Mouse (Mus musculus): Measurements from ENCODE around the gene Iqgap2. TPM values are rescaled to one million over a fixed set of nuclear protein-coding genes. Genes with fewer than 3 reads are reported as not detected.
A peak's percentile ranks its signal among the peaks of the same experiment; 100 is the strongest.

The Iqgap2 gene
- polyA plus RNA-seq, 1 experiment, result 8.9 TPM

- Histone ChIP-seq H3K27ac (ENCODE audit: insufficient read depth, low read length) (no peak overlapping the region), H3K4me3 (ENCODE audit: insufficient read depth, low read length) (no peak overlapping the region), H3K4me1 (ENCODE audit: control insufficient read depth, insufficient read depth, low read length) (peaks cover 2% of the 10 kb centered on the region; the same call in 1 of the 2 replicates)
- no peak for TF ChIP-seq POLR2A (IDR thresholded peaks at IDR 0.05; ENCODE audit: extremely low read depth, insufficient read depth, low read length)
- no peak for TF ChIP-seq CTCF (IDR thresholded peaks at IDR 0.05; ENCODE audit: extremely low read depth, insufficient read depth, low read length)
Observed at GRCm38 (mm10) chr13:95747101-95747500, 144.6 kb downstream of the Iqgap2 start.

GRCm38 (mm10) chr13:95746509-95746908, 145.2 kb downstream of the Iqgap2 start:
- Histone ChIP-seq H3K4me3 (ENCODE audit: insufficient read depth, low read length) (no peak overlapping the region), H3K4me1 (ENCODE audit: control insufficient read depth, insufficient read depth, low read length) (peaks cover 2% of the 10 kb centered on the region; the same call in 1 of the 2 replicates), H3K27ac (ENCODE audit: insufficient read depth, low read length) (no peak overlapping the region)
- no peak for TF ChIP-seq POLR2A (IDR thresholded peaks at IDR 0.05; ENCODE audit: extremely low read depth, insufficient read depth, low read length)
- TF ChIP-seq CTCF (IDR thresholded peaks at IDR 0.05; ENCODE audit: extremely low read depth, insufficient read depth, low read length), result peak; percentile 43

GRCm38 (mm10) chr13:95745451-95745850, 146.3 kb downstream of the Iqgap2 start:
- H3K4me3 ChIP-seq (ENCODE audit: insufficient read depth, low read length), result no peak overlapping the region
- H3K4me1 ChIP-seq (ENCODE audit: control insufficient read depth, insufficient read depth, low read length), result peaks cover 2% of the 10 kb centered on the region; the same call in 1 of the 2 replicates
- TF ChIP-seq CTCF (IDR thresholded peaks at IDR 0.05; ENCODE audit: extremely low read depth, insufficient read depth, low read length) (no peak), POLR2A (IDR thresholded peaks at IDR 0.05; ENCODE audit: extremely low read depth, insufficient read depth, low read length) (no peak)
- H3K27ac ChIP-seq (ENCODE audit: insufficient read depth, low read length), result no peak overlapping the region

GRCm38 (mm10) chr13:95742881-95743466, 148.7 kb downstream of the Iqgap2 start:
- Histone ChIP-seq H3K27ac (ENCODE audit: insufficient read depth, low read length) (no peak overlapping the region), H3K4me1 (ENCODE audit: control insufficient read depth, insufficient read depth, low read length) (peaks cover 2% of the 10 kb centered on the region; the same call in 1 of the 2 replicates), H3K4me3 (ENCODE audit: insufficient read depth, low read length) (no peak overlapping the region)
- no peak for TF ChIP-seq POLR2A (IDR thresholded peaks at IDR 0.05; ENCODE audit: extremely low read depth, insufficient read depth, low read length)
- no peak for TF ChIP-seq CTCF (IDR thresholded peaks at IDR 0.05; ENCODE audit: extremely low read depth, insufficient read depth, low read length)

- TF ChIP-seq CTCF (IDR thresholded peaks at IDR 0.05; ENCODE audit: extremely low read depth, insufficient read depth, low read length), result no peak
- TF ChIP-seq POLR2A (IDR thresholded peaks at IDR 0.05; ENCODE audit: extremely low read depth, insufficient read depth, low read length), result no peak
- H3K27ac ChIP-seq (ENCODE audit: insufficient read depth, low read length), result no peak overlapping the region
- H3K4me1 ChIP-seq (ENCODE audit: control insufficient read depth, insufficient read depth, low read length), result peaks cover 2% of the 10 kb centered on the region; the same call in 1 of the 2 replicates
- H3K4me3 ChIP-seq (ENCODE audit: insufficient read depth, low read length), result no peak overlapping the region
Observed at GRCm38 (mm10) chr13:95741813-95742689, 149.7 kb downstream of the Iqgap2 start.

- TF ChIP-seq POLR2A (IDR thresholded peaks at IDR 0.05; ENCODE audit: extremely low read depth, insufficient read depth, low read length) (no peak), CTCF (IDR thresholded peaks at IDR 0.05; ENCODE audit: extremely low read depth, insufficient read depth, low read length) (peak; percentile 32; the same call in 1 of the 2 replicates)
Observed at GRCm38 (mm10) chr13:95739651-95740050, 152.1 kb downstream of the Iqgap2 start.

GRCm38 (mm10) chr13:95730491-95730890, 161.2 kb downstream of the Iqgap2 start:
- Histone ChIP-seq H3K4me3 (ENCODE audit: insufficient read depth, low read length) (no peak overlapping the region), H3K4me1 (ENCODE audit: control insufficient read depth, insufficient read depth, low read length) (no peaks in the 10 kb centered on the region), H3K27ac (ENCODE audit: insufficient read depth, low read length) (no peak overlapping the region)
- no peak for TF ChIP-seq POLR2A (IDR thresholded peaks at IDR 0.05; ENCODE audit: extremely low read depth, insufficient read depth, low read length)
- no peak for TF ChIP-seq CTCF (IDR thresholded peaks at IDR 0.05; ENCODE audit: extremely low read depth, insufficient read depth, low read length)

More at GRCm38 (mm10) chr13:95739651-95740050, 152.1 kb downstream of the Iqgap2 start:
- H3K4me1 ChIP-seq (ENCODE audit: control insufficient read depth, insufficient read depth, low read length), result peaks cover 2% of the 10 kb centered on the region; the same call in 1 of the 2 replicates
- no peak overlapping the region for H3K4me3 ChIP-seq (ENCODE audit: insufficient read depth, low read length)
- H3K27ac ChIP-seq (ENCODE audit: insufficient read depth, low read length), result no peak overlapping the region

GRCm38 (mm10) chr13:95719320-95720232, 172.1 kb downstream of the Iqgap2 start:
- no peak overlapping the region for H3K27ac ChIP-seq (ENCODE audit: insufficient read depth, low read length)
- peak overlapping the region; percentile 14; the same call in 1 of the 2 replicates for H3K4me3 ChIP-seq (ENCODE audit: insufficient read depth, low read length)
- TF ChIP-seq POLR2A (IDR thresholded peaks at IDR 0.05; ENCODE audit: extremely low read depth, insufficient read depth, low read length) (no peak), CTCF (IDR thresholded peaks at IDR 0.05; ENCODE audit: extremely low read depth, insufficient read depth, low read length) (peak; percentile 73)
- no peaks in the 10 kb centered on the region for H3K4me1 ChIP-seq (ENCODE audit: control insufficient read depth, insufficient read depth, low read length)

GRCm38 (mm10) chr13:95715356-95715755, 176.4 kb downstream of the Iqgap2 start:
- H3K4me1 ChIP-seq (ENCODE audit: control insufficient read depth, insufficient read depth, low read length), result no peaks in the 10 kb centered on the region
- no peak overlapping the region for H3K4me3 ChIP-seq (ENCODE audit: insufficient read depth, low read length)
- TF ChIP-seq CTCF (IDR thresholded peaks at IDR 0.05; ENCODE audit: extremely low read depth, insufficient read depth, low read length) (no peak), POLR2A (IDR thresholded peaks at IDR 0.05; ENCODE audit: extremely low read depth, insufficient read depth, low read length) (no peak)
- H3K27ac ChIP-seq (ENCODE audit: insufficient read depth, low read length), result no peak overlapping the region

All from cortical plate, adult 2 months (tissue).